Mouse (Mus musculus) kidney, adult 11 months (tissue): ENCODE data around the gene Olfr155.

Source experiments
- DNase-seq: peaks from one replicate; pipeline ENCODE4 v3.0.0; 2022

Gene Olfr155

DNA sequence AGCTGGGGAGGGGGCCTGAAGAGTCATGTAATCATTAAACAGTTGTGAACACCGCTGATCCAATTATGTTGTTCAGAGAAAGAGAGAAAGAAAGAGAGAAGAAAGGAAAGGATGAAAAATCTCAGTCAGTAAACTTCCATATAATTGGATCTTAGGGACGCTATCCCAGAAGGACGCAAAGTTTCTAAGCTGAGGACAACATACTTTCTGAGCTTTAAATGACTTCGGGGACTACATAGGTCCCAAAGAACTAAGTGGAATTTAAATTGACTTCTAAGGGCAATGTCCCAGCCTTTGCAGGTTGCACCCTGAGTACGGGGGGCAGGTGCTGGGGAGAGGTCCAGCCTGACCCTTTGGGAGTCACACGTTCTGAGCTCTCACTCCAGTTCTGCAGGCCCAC lies at the start of gene Olfr155:
TSS of gene Olfr155 (plus strand) at position 301 of the 400 bp plus-strand sequence.
- DNase-seq, result no peak

DNA sequence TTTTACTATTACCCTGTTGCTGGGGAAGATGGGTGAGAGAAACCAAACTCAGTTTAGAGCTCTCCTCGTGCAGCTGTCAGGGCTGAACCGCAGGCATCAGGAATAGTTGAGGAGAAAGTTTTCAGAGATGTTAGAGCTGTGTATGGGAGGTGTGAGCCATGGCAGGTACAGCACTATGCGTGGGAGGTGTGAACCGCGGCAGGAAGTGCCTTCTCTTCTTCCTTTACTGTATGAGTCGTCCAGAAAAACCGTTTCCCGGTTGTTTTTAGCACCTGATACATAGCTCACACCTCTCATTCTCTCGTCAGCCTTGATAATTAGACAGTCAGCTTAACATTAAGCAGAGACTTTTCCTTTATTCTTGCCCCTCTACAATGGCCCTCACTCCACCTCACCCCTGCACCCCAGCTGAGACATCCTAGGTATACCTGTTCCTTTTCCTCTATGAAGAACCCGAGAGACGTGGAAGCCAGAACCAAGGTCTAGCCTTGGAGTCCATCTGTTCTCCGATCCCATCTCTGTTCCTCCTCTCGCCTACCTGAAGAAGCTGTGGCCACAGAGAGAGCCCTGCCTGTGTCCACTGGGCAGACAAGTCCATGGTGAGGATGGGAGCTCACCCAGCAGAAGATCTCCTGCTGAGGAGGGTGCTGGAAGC lies 28.3 kb upstream of the Olfr155 start:
- no peak for DNase-seq

DNA sequence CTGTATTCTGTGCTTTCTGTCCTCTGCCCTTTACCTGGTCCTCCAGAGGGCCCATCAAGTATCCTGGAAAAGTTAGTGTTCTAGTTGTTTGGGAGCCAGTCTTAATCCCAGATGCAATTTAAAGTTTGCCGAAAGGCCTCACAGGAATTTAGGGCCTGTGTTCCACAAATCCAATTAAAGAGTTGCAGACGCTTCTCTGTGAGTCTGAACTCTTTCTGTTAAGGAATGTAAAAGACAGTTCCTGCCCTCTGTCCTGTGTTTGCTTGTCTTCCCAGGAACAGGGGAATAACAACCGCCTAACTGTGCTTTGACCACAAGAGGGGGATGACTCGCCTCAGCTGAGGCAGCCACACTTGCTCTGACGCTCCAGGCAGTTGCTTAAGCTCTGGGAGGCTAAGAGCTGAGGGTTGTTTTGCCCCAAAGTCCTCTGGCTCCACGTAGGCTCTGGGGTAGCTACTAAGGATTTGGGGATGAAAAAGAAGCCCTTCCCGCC lies 27.5 kb upstream of the Olfr155 start, which contains the start of gene Olfr156:
TSS of gene Olfr156 (minus strand) at position 51 of the 493 bp plus-strand sequence.
- DNase-seq, result no peak

DNA sequence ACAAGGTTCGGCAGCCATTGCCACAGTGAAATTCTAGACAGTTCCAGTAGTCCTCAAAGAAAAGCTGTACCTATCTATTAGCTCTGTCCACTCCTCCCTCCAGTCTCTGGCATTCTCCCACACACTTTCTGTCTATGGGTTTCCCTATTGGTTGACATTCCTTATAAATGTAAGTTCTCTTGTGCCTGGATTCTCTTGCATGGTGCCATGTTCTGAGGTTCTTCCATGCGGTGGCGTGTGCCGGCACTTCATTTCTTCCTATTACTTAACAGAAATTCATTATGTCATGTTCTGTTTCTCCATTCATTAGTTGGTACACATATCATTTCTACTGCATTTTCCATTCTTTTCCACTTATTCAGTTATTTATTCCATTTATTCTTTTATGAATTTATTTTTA lies 22.6 kb upstream of the Olfr155 start:
- no peak for DNase-seq

DNA sequence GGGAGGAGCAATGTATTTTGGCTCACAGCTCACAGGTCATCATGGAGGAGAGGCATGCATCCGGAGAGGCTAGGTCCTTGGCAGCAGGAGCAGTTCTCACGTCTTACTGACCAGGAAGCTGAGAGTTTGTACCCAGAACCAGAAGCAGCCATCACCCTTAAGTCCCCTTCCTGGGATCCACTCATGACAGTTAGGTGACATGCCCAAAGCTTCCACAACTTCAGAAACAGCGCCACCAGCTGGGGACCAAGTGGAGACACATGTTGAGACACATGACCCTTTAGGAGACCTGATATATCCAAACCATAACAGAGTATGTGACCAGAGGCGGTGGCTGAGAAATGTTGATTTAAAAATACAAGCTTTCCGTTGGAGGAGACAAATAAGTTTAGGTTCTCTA lies 19.3 kb upstream of the Olfr155 start:
- no peak for DNase-seq

DNA sequence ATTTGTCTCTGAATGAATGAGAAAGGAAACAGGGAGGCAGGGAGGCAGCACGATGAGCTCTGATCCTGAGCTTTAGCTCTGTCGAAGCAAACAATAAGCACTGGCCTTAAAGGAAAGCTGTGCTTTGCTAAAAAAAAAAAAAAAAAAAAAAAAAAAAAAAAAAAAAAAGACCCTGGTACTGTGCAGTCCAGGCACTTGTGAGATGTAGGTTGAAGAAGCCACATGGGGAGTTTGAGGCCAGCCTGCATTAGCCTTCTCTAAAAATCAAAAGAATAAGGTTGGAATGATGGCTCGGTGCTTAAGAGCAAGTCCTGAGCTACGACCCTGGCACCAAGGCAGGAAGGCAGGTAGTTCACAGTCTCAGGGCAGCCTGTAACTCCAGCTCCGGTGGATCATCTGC lies 17.6 kb upstream of the Olfr155 start:
- no peak for DNase-seq

DNA sequence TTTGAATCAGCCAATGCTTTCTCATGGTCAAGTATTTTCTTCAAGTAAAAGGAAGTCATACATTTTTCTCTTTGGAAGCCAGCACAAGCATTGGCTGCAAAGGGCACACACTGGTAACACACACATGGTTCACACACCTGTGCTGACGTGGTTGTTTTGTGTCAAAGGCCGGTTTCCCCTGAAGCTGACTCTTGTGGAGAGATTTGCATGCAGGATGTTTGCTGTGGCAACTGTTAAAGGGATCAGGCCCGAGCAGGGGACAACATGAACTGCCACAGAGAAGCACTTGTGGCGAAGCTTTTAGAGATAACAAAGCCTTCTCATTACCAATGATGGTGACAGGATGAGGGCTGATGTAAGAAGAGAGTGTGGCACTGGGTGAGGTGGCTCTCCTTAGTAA lies 16.6 kb upstream of the Olfr155 start:
- DNase-seq, result no peak

DNA sequence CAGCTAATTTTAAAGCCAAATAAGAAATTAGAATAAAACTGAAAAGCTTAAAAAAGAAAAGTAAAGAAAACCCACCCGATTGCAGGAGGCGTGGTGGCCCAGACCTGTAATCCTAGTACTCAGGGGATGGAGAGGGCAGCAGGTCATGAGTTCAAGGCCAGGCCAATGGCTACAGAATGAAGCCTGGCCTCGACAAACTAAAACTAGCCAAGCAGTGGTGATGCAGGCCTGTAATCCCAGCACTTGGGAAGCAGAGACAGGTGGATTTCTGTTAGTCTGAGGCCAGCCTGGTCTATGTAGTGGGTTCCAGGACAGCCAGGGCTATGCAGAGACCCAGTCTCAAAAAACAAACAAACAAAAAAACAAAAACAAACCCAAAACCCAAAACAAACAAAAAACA lies 13.0 kb upstream of the Olfr155 start:
- no peak for DNase-seq

DNA sequence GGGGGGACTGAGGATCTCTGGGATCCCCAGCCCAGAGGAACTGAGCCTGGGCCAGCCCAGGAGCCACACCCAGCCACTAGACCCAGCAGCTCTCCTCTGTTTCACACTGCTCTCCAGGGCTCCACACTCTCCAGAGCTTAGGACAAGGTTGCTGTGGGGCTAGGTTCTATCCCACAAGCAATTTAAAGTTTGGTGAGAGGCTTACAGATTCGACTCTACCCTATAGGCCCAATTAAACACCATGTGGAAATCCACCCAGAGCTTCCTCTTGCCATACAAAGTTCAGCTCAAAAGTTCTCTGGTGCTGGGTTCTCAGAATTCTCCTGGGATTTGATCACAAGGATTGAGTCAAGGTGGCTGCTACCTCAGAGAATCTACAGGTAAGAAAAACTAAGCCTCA lies 11.3 kb upstream of the Olfr155 start, which contains the start of gene Olfr157:
TSS of gene Olfr157 (minus strand) at position 101 of the 400 bp plus-strand sequence.
- DNase-seq, result no peak

DNA sequence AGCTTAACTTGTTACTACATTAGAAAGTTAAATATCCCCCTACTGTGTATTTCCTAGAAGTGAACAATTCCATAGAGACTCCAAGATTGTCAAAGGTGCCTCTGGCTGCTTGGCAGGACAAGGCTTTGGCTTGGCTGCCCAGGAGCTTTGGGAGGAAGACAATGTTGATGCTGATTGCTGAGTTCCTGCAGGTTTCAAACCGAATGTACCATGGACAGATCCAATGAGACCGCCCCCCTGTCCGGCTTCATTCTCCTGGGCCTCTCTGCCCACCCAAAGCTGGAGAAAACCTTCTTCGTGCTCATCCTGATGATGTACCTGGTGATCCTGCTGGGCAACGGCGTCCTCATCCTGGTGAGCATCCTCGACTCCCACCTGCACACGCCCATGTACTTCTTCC lies 2.7 kb downstream of the Olfr155 start:
- DNase-seq, result no peak

DNA sequence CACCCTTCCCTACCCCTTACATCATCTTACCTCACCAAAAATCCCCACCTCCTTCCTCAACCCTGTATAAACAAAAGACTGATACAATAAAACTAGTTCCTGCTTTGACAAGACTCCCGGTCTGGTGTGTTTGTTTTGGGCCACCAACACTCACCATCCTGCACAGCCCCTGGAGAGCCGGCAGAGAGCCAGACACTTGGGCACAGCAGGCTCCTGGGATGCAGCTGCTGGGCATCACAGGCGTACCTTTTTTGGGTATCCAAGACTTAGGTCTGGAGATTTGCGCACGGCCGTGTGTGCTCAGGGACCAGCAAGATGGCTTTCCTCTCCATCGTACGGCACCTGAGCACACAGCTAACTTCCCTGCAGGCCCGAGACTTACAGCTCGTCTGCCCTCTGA lies 8.5 kb downstream of the Olfr155 start:
- DNase-seq, result no peak

DNA sequence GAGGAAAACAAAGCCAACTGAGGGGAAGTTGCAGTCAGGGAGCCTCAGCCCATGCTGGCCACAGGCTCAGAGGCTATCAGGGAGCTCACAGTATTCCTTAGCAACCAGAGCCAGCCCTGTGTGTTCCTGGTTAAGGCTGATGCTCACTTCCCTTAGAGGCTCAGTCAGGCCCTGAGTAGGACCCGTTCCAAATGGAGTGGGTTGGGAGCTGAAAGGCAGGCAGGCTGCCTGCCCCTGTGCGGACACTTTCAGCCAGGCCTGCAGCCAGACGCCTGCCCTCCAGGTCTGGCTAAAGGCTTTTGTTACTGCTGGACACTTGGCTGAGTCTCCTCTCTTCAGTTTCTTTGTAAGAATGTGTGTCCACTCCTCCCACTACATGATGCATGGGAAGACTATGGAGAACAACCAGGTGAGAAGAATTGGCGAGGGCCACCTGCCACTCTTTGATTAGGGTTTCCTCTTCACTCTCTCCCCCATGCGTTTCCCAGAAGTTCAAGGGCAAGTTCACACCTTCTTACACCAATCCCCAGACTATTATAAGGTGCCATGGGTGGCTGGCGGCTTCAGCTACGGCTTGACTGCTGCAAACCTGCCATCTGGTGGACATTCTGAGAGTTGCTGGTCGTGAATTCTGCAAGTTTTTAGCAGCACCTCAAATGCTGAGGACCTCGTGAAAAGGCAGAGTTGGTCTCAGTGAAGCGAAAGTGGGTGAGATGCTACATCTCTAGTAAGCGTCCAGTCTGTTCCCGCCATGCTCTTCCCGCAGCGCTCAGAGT lies 9.6 kb downstream of the Olfr155 start:
- DNase-seq, result peak; percentile 20

DNA sequence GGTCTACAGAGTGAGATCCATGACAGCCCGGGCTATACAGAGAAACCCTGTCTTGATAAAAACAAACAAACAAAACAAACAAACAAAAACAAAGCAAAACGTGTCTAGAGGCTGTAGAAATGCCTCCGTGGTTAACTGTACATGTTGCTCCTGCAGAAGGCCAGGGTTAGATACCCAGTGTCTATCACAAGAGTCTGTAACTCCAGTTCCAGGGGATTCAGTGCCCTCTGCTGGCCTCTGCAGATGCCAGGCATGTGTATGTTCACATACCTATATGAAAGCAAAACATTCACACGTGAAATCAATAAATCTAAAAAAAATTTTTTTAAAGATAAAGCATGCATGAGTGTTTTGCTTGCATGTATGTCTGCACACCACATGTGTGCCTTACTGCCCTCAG lies 11.9 kb downstream of the Olfr155 start:
- DNase-seq, result no peak

DNA sequence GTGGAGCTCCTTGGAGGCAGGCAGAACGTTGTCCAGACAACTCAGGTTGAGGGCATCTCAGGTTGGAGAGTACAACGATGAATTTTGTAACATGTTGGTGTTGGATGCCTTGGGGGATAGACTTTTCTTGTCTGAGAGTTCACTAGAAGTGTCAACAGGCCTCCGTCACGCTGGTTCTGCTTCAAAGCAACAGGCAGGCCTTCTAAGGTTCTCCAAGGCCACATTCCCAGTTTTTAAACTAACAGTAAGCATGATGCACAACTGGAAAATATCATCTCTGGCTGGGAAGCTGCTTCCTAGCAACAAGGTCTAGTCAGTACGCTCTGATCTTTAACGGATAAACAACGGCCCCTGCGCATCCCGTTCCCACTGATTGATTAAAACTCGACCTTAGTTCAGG lies 18.5 kb downstream of the Olfr155 start:
- no peak for DNase-seq

DNA sequence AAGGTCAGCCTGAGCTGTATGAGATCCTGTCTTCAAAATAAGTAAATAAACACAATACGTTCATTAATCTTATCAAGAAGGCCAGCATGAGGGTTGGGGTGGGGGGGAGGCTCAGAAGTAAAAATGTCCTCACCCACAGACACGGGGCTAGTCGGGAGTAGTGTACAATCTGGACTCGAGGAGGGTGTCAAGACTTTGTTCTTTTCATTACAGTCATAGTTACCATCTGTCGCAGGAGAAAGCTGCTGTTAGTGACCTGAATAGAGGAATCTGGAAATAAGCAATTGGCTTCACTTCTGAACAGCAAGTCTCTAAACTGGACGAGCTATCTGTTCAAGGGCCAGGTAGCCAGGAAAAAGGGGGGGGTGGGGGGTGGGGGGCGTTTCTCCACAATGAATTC lies 23.1 kb downstream of the Olfr155 start:
- DNase-seq, result no peak

DNA sequence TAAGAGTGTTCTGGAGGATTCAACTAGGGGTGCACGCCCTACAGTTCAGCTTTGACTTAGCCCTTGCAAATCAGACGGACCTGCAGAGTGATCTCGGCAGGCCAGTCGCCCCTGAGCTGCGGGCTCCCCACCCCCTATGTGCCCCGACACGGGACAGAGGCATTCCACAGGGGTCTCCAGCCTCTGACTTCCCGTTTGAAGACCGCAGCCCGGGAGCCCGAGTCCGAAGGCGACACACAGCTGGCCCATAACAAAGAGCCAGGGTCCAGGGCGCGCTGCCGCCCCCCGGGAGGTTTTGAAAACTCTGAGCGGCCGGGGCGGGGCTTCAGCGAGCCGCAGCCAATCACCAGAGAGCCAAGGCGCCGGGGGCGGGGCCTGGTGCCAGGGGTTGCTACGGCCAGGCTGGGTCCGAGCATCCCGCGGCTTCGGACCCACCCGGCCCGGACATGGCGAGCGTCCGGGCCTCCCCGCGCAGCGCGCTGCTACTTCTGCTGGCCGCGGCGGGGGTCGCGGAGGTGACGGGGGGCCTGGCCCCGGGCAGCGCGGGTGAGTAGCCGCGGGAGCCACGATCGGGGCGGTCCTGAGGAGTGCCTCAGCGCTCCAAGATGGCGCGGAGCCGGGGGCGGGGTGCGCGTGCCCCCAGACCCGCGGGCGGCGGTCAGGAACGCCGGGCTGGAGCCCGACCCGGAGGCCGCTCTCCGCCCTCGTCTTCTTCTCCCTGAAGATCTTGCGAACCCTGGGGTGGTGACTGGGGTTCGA lies 24.0 kb downstream of the Olfr155 start, which contains the start of gene Reck:
TSS of gene Reck (plus strand) at position 371 of the 759 bp plus-strand sequence.
- peak; percentile 80 for DNase-seq

DNA sequence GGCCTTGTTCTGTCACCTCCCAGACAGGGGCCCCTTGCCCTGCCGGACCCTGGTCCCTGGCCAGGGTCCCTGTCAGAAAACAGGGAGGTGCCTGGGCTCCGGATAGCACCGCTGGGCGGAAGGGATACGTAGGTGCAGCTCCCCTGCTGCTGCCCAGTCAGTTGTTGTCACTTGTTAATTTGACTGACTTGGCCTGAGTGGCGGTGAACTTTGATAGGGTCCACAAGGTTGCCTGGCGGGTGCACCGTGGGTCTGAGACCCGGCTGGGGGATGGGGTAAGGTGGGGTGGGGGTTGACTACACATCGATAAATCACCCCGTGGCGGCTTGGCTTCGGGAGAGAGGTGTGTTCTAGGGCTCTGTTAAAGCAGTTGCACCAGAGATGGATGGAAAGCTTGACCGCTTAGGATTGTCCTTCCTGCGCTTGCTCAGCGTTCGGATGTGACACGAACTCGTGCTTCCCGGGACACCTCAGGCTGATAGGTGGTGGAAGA lies 24.6 kb downstream of the Olfr155 start:
- DNase-seq, result peak; percentile 27

DNA sequence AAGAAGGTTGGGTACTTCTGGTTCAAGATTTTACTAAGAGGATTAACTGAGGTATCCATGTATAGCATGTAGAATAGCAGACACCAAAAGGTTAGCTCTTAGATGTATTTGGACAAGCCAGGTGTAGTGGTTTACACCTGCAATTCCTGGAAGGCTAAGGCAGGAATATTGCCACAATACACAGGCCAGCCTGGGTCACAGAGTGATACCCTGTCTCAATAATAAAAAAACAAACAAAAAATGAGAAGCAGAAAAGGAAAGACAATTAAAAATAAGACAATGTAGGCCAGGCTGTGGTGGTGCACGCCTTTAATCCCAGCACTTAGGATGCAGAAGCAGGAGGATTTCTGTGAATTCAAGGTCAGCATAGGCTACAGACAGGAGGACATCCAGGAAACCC lies 25.9 kb downstream of the Olfr155 start:
- no peak for DNase-seq

DNA sequence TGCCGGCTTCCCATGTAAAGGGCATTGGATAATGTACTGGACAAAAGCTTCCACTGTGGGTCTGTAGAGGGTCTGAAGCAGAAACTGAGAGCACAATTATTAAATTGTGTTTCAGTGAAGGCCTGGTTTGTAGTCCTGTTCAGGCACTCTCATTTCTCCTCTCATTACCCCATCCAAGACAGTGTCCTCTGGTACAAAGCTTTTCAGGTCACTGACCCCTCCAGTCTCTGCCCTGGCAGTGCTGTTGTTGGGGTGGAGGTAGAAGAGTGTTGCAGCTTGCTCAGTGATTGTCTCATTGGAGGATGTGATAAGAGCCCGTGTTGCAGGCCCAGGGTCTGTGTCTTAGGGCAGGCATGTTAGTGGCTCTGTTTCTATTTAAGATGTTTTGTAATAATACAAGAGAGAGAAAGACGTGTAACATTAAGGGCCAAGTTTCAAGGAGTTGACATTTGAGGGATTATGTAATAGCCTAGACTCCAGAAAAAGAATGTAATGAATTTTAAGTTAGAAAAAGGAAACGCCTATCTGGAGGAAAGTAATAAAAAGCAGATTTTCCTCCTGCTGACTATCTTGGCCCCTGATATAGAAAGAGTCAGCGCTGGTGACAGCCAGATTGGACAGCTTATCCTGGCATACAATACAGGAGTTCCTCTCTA lies 26.9 kb downstream of the Olfr155 start:
- no peak for DNase-seq

DNA sequence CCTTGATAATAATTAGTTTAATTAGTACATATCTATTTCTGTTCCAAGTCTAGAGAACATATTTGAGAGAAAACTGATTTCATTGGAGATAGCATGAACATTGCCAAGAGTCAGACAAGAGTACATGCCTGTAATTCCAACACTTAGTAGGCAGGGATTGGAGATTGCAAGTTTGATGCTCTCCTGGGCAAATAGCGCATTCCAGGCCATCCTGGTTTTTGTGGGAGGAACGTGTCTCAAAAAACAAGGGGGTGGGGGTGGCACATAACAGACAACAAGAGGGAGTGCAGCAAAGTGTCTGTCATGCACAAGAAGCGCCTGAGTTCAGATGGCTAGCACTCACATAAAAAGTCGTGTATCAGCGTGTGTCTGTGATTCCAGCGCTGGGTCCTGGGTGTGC lies 28.2 kb downstream of the Olfr155 start:
- DNase-seq, result no peak

DNA sequence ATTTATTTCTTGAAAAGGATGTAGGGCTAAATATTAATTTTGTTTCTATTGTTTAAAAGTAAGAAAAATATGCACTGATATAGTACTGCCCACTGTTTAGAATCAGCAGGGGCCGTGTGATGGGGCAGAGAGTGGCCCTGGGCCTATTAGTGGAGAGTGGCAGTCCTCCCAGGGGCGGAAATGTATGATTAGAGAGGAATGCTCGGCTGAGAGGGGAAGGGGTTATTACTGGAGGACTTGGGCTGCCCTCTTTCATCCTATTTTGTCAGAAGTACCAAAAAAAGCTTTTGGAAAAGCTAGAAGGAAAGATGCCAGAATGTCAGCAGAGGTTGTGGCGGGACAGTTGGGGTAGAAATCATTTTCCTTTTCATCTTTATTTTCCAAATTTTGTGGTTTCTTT lies 32.8 kb downstream of the Olfr155 start:
- DNase-seq, result no peak

DNA sequence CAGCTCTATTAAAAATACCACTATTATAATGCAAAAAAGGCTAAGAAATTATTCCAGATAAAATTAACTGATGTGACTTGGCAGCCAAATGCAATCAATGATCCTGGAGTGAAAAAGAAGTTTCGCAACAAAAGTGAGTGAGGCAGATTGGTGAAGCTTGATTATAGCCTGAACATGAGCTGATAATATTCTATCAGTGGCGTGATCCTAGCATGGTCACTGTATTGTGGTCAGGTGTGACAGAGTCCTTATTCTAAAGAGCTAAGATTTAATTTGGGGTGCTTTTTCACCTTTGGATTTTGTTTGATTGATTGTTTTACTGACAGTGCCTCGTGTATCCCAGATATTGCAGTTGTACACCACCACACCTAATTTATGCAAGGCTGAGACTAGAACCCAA lies 39.9 kb downstream of the Olfr155 start:
- no peak for DNase-seq

DNA sequence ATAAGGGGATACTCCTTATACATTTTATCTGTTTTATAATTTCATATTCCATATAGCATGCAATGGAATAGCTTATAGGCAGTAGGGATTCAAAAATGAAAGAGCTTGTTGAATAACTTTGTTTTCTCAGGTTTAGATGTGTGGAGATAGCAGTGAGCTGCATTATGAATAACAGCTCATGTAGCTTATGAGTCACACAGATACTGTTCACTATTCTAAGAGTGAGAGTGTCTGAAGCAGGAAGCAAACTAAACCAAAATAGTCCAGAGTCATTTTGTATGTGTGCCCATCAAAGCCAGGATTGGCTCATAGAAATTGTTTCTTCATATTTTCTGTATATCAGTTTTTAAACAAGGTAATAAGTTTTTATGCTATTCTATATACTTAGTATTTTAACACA lies 45.8 kb downstream of the Olfr155 start:
- no peak for DNase-seq
